Mouse (Mus musculus) fat pad, adult 2 months (tissue): Measurements from ENCODE around the gene Rapsn.

ENCODE experiments used
- DNase-seq: peaks from one replicate; pipeline ENCODE4 v3.0.0-alpha.2; 2011; ENCODE audit warnings: low read depth, low spot score; ENCODE audit errors: extremely low read depth

Rapsn gene

GRCm38 (mm10) chr2:91053181-91053933, 17.9 kb downstream of the Rapsn start:
- no peak for DNase-seq

DNA sequence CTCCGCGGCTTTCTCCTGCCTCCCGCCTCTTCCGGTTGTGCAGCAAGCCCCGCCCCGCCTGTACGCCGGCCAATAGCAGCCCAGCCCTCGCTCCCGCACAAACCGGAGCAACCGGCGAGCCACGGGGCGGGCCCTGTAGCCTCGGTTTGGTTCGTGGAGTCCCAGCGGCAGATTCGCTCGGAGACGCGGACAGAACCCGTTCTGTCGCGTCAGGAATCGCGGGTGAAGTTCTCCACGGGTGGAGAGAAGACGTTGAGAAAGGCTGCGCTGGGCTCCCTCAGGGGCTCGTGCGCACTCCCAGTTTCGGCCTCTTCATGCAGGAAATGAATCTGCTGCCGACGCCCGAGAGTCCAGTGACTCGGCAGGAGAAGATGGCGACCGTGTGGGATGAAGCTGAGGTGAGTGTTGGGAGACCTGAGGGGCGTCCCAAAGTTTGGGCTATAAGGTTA, 18.5 kb downstream of the Rapsn start, which contains the start of gene Psmc3:
Gene Psmc3 (plus strand): TSS at position 76 of the 449 bp plus-strand sequence.
- no peak for DNase-seq

GRCm38 (mm10) chr2:91058435-91058834, 23.0 kb downstream of the Rapsn start:
- DNase-seq = no peak

DNA sequence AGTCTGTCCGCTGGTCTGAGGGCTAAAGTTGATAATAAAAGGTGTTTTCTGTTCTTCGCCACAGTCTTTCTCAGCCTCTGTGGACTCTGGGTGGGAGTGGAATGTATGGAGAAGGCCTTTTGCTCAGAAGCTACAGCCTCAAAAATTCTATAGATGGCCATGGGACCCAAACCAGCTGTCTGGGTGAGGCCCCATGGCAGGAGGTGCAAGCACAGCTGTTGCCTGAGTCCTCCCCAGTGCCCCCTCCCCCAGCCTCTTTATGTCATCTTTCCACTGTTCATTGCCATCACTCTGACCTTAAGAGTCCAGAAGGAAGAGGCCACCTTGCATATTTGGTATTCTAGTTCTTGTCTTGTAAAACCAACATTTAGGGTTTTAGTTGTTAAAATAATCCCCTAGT, 24.0 kb downstream of the Rapsn start:
- no peak for DNase-seq

GRCm38 (mm10) chr2:91060544-91061355, 25.3 kb downstream of the Rapsn start:
- DNase-seq = no peak

- DNase-seq = no peak
Measured at GRCm38 (mm10) chr2:91061849-91062481, 26.5 kb downstream of the Rapsn start.

GRCm38 (mm10) chr2:91062779-91063606, 27.6 kb downstream of the Rapsn start:
- DNase-seq = no peak

GRCm38 (mm10) chr2:91064211-91064610, 28.8 kb downstream of the Rapsn start:
- DNase-seq = no peak

DNA sequence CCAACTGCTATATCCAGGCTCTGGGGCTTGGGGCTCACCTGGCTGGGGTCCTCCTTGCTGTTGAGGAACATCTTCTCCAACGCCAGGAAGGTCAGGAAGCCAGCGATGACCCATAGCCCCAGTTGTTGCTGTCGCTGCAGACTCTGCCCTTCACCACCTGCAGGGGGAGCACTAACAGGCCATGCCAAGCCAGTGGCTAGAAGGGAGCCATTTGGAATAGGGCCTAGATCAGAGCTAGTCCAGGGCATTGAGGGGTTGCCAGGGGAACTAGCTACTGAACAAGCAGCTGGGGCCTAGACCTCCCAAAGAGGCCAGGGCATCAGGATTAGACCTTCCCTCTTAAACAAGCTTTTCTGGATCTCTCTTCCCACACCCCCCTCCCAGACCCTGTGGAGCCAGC, 30.1 kb downstream of the Rapsn start:
- DNase-seq = no peak

DNA sequence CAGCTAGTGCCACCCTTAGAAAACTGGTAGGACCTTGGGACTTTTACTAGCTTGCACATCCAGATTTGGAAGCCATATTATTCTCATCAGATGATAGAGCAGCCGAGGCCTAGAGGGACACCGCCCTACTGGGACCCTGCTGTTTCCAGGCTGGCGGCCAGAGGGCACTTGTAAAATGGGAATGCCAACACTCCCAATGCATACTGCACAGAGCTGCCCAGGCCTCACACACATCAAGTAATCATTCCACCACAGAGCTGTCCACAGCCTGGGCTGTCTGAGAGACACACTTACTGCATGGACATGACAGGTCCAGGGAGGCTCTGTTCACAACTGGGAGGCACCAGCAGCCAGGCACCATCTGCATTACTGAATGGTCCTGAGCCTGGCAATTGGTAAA, 31.0 kb downstream of the Rapsn start:
- DNase-seq = no peak

GRCm38 (mm10) chr2:91068162-91068871, 32.9 kb downstream of the Rapsn start:
- no peak for DNase-seq

GRCm38 (mm10) chr2:91068872-91069165, 33.4 kb downstream of the Rapsn start:
- DNase-seq = no peak

- no peak for DNase-seq
Measured at GRCm38 (mm10) chr2:91069306-91070000, 34.0 kb downstream of the Rapsn start.

DNA sequence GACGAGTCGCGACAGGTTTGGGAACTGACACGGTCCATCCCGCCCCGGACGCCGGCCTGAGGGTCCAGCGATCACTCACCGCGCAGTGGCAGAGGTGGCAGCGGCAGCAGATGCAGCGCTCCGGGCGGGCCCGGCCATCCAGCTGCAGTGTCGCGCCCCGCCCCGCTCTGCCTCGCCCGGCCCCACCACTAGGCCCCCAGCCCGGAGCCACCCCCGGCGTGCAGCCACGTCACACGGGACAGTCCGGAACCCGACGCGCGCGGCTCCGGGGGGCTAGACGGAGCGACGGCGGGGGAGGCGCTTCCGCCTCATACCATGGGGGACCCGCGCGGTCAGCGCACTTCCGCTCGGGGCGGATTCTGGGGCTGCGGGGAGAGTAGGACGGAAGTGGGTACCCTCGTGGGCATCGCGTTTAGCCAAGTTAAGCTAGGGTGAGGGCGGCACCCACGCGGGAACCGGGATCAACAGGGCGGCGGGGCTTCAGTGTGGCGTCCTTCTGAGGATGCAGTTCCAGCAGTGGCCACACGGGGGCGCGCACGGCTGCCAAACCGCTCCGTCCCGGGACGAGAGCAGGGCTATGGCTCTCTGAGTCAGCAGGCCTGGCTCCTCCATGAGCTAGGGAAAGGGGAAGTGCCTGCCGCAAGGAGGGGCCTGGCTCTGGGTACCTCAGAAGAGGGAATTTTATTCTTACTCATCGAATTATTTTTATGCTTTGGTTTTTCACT, 34.8 kb downstream of the Rapsn start, which contains the start of gene Slc39a13:
Gene Slc39a13 (minus strand): TSS at position 342 of the 725 bp plus-strand sequence.
- DNase-seq = no peak

DNA sequence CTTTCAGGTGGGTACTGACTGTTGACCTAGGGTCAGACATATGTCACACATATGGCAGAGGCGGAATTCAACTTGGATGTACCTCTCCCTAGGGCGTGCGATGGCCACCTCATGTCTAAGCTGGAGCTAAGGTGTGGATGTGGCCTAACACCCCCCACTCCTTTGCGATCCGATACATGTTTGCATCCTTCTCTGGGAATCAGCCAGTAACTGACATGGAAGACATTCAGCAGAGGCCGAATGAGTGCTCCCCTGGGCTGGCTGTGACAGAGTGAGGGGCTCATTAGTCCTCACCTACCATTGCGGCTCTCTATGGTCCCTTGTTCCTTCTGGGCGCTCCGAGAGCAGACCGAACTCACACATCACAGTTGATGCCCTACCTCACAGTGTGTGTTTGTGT, 35.6 kb downstream of the Rapsn start:
- DNase-seq = no peak

GRCm38 (mm10) chr2:91072092-91072491, 36.7 kb downstream of the Rapsn start:
- no peak for DNase-seq

DNA sequence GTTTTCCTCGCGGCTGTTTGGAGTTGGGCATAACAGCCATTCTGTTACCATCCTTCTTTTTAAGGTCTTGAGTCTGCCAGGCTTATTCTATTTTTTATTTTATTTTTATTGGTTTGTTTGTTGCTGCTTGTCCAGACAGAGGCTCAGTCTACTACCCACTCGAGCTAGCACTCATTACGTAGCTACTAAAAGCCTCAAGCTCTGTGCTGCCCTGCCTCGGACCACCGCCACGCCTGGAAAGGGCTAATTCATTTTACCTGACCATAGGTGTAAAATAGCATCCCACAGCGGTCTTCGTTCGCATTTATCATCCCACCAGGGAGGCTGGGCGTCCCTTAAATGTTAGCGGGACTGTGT, 42.5 kb downstream of the Rapsn start:
- DNase-seq = no peak

GRCm38 (mm10) chr2:91078314-91079025, 43.0 kb downstream of the Rapsn start:
- no peak for DNase-seq

DNA sequence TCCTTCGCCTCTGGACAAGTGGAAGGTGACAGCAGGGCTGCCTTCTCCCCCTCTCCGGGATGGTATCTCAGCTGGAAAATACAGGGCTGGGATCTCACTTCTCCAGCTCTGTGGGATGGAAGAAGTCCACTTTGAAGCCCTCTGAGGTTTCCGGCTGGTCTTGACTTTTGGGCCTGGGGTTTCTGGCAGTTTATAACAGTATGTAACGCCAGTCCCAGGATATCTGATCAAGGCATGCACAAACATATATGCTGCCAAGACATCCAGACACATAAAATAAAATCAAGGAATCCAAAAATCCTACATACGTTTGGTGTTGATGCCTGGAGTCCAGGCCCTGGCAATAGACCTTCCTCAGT, 43.6 kb downstream of the Rapsn start:
- DNase-seq = no peak
